Mouse (Mus musculus): Measurements from ENCODE around the gene Tmco3.

GRCm38 (mm10) chr8:13326598-13326997, 38.6 kb downstream of the Tmco3 start:
- no peak for TF ChIP-seq ELF1 (IDR thresholded peaks at IDR 0.05; ENCODE audit: low read depth, low read length)
- TF ChIP-seq CHD2 (IDR thresholded peaks at IDR 0.05; ENCODE audit: low read length) = no peak
- no peak for TF ChIP-seq KAT2A (conservative IDR thresholded peaks at IDR 0.05; ENCODE audit: low read depth, low read length)
- no peak for TF ChIP-seq TAL1 (IDR thresholded peaks at IDR 0.05; ENCODE audit: low read length)
- TF ChIP-seq CTCF (IDR thresholded peaks at IDR 0.05 in 2 of 3, conservative IDR thresholded peaks at IDR 0.05 in 1 of 3; ENCODE audit: control insufficient read depth in 1 of 3, insufficient read depth in 1 of 3, low read depth in 2 of 3, low read length in 3 of 3, poor library complexity in 1 of 3, severe bottlenecking in 1 of 3) = peak; percentile 48 to 61 (median 50); a peak in 5 of 6 replicates
- no peak for TF ChIP-seq BHLHE40 (IDR thresholded peaks at IDR 0.05; ENCODE audit: borderline replicate concordance, low read depth, low read length)
- no peak for TF ChIP-seq USF1 (IDR thresholded peaks at IDR 0.05; ENCODE audit: low read depth, low read length)
- TF ChIP-seq ZNF384 (IDR thresholded peaks at IDR 0.05; ENCODE audit: low read depth, low read length) = no peak
- TF ChIP-seq ZKSCAN1 (IDR thresholded peaks at IDR 0.05; ENCODE audit: low read depth, low read length) = no peak
- TF ChIP-seq MYC (IDR thresholded peaks at IDR 0.05; ENCODE audit: low read depth, low read length) = no peak
- peak; percentile 38 for TF ChIP-seq SMC3 (IDR thresholded peaks at IDR 0.05; ENCODE audit: low read depth, low read length)
- no peak for TF ChIP-seq MEF2A (IDR thresholded peaks at IDR 0.05; ENCODE audit: extremely low read depth, insufficient replicate concordance, low read depth, low read length, poor library complexity, severe bottlenecking)
